Mouse (Mus musculus) liver, embryonic 14.5 days (tissue): ENCODE measurements around the gene Hsd17b3. TPM values are rescaled to one million over a fixed set of nuclear protein-coding genes. Genes with fewer than 3 reads are reported as not detected.

Experiments used
- ATAC-seq: fragments of 200-750 bp; cut with Nextera tagmentation; 2 replicates; pipeline ENCODE4 v1.8.0; 2017; ENCODE audit warnings: moderate number of reproducible peaks, mild to moderate bottlenecking, moderate library complexity; ENCODE audit not compliant: insufficient read depth
- DNase-seq, 3 experiments: peaks; one replicate each; pipeline ENCODE4 v3.0.0-alpha.2; 2012 to 2013; ENCODE audit warnings: low read depth in 3 of 3, low spot score in 3 of 3
- H3K27ac ChIP-seq: fragments of 300-500 bp; sonication (generic); 2 replicates; pipeline ENCODE4 v1.5.1; 2014; ENCODE audit warnings: moderate library complexity, mild to moderate bottlenecking, control low read depth, inconsistent platforms
- H3K27me3 ChIP-seq: fragments of 300-500 bp; sonication (generic); 2 replicates; pipeline ENCODE4 v1.6.1; 2014; ENCODE audit warnings: mild to moderate bottlenecking, low read length, moderate library complexity; ENCODE audit not compliant: control insufficient read depth, insufficient read depth
- H3K36me3 ChIP-seq: fragments of 300-500 bp; sonication (generic); replicated peaks from 2 replicates; pipeline ENCODE4 v1.6.1; 2014; ENCODE audit warnings: low read depth; ENCODE audit not compliant: control insufficient read depth, insufficient read depth
- H3K4me1 ChIP-seq, 2 experiments: fragments of 200-500 bp in 1 of 2; fragments of 300-500 bp in 1 of 2; sonication (generic) in 1 of 2; replicated peaks; 2 replicates each; pipeline ENCODE4 v1.6.1; 2012 to 2014; ENCODE audit warnings: antibody characterized with exemption in 1 of 2, inconsistent platforms in 1 of 2, low read length in 1 of 2; ENCODE audit not compliant: control insufficient read depth in 2 of 2, insufficient read depth in 2 of 2
- H3K4me2 ChIP-seq: fragments of 300-500 bp; sonication (generic); 2 replicates; pipeline ENCODE4 v1.6.1; 2014; ENCODE audit warnings: low read depth, mild to moderate bottlenecking, control low read depth, moderate library complexity
- H3K4me3 ChIP-seq, 2 experiments: fragments of 200-500 bp in 1 of 2; fragments of 300-500 bp in 1 of 2; sonication (generic) in 1 of 2; 2 replicates each; pipeline ENCODE4 v1.5.1; 2012 to 2014; ENCODE audit warnings: low read depth in 2 of 2, low read length in 2 of 2, mild to moderate bottlenecking in 2 of 2, control low read depth in 1 of 2, inconsistent platforms in 1 of 2, moderate library complexity in 1 of 2; ENCODE audit not compliant: insufficient read depth in 1 of 2
- H3K9ac ChIP-seq: fragments of 300-500 bp; sonication (generic); replicated peaks from 2 replicates; pipeline ENCODE4 v1.6.1; 2014; ENCODE audit warnings: mild to moderate bottlenecking, control low read depth, moderate library complexity
- H3K9me3 ChIP-seq: fragments of 300-500 bp; sonication (generic); 2 replicates; pipeline ENCODE4 v1.6.1; 2016; ENCODE audit warnings: low read length, mixed read lengths; ENCODE audit not compliant: control insufficient read depth
- CTCF ChIP-seq: IDR thresholded peaks from 2 replicates; pipeline ENCODE4 v1.5.1; 2016; ENCODE audit warnings: antibody characterized with exemption, low read depth, control low read depth
- EP300 ChIP-seq: IDR thresholded peaks from 2 replicates; pipeline ENCODE4 v1.6.1; 2016; ENCODE audit warnings: antibody characterized with exemption, low read depth
- WGBS: fragments of 180-500 bp; shearing (Covaris S2); extraction: QIAGEN DNeasy Blood & Tissue Kit; methylation state at CpG from one replicate; pipeline ENCODE4 v1.1.7; 2014; ENCODE audit not compliant: insufficient replicate concordance; 5-methylcytosine and 5-hydroxymethylcytosine counted together
- polyA plus RNA-seq, 2 experiments: library from polyadenylated mRNA; depleted of rRNA in 1 of 2; stranded (reverse) in 1 of 2; unstranded in 1 of 2; fragments of >200 nt; fragmentation: Nextera tagmentation in 1 of 2; extraction: Ambion mirVana in 1 of 2; gene quantifications; 2 replicates each; pipeline versions ENCODE4 v1.2.1 to v1.2.3; 2012 to 2014

The Hsd17b3 gene
- polyA plus RNA-seq, 2 experiments: not detected

GRCm38 (mm10) chr13:64030792-64031191, 58.2 kb downstream of the Hsd17b3 start:
- WGBS: 42% methylated on average over 1 of the region's 1 CpGs
- H3K4me2 ChIP-seq: no peak overlapping the region
- H3K9ac ChIP-seq: no peak overlapping the region
- H3K4me1 ChIP-seq: peaks cover 0 to 2% of the 10 kb centered on the region in 2 experiments; a peak in 1 of 4 replicates
- no peak for ATAC-seq
- H3K9me3 ChIP-seq: no peaks in the 10 kb centered on the region
- H3K4me3 ChIP-seq: no peak overlapping the region
- no peak for DNase-seq
- H3K27me3 ChIP-seq: no peaks in the 10 kb centered on the region
- TF ChIP-seq CTCF (no peak), EP300 (no peak)
- H3K36me3 ChIP-seq: no peaks in the 10 kb centered on the region
- H3K27ac ChIP-seq: no peak overlapping the region

- no peak for TF ChIP-seq CTCF
- no peak for TF ChIP-seq EP300
- Histone ChIP-seq H3K9me3 (no peaks in the 10 kb centered on the region), H3K4me3 (no peak overlapping the region), H3K4me2 (no peak overlapping the region), H3K27ac (no peak overlapping the region), H3K9ac (no peak overlapping the region), H3K36me3 (no peaks in the 10 kb centered on the region), H3K4me1 (no peaks in the 10 kb centered on the region), H3K27me3 (no peaks in the 10 kb centered on the region)
- DNase-seq: no peak
- WGBS: 40% methylated on average over 4 of the region's 4 CpGs
- no peak for ATAC-seq
Measured at GRCm38 (mm10) chr13:64024803-64025202, 64.2 kb downstream of the Hsd17b3 start.

- ATAC-seq: no peak
- no peaks in the 10 kb centered on the region for H3K27me3 ChIP-seq
- WGBS: 56% methylated on average over 15 of the region's 15 CpGs
- H3K4me1 ChIP-seq: no peaks in the 10 kb centered on the region
- DNase-seq: no peak
- H3K36me3 ChIP-seq: no peaks in the 10 kb centered on the region
- no peak overlapping the region for H3K27ac ChIP-seq
- no peaks in the 10 kb centered on the region for H3K9me3 ChIP-seq
- TF ChIP-seq CTCF (no peak), EP300 (no peak)
- no peak overlapping the region for H3K9ac ChIP-seq
- H3K4me3 ChIP-seq: no peak overlapping the region
- no peak overlapping the region for H3K4me2 ChIP-seq
Measured at GRCm38 (mm10) chr13:64022786-64023468, 66.1 kb downstream of the Hsd17b3 start.

GRCm38 (mm10) chr13:64020902-64021311, 68.1 kb downstream of the Hsd17b3 start:
- no peaks in the 10 kb centered on the region for H3K9me3 ChIP-seq
- no peak for TF ChIP-seq EP300
- no peak for TF ChIP-seq CTCF
- no peak overlapping the region for H3K4me2 ChIP-seq
- no peak overlapping the region for H3K4me3 ChIP-seq
- H3K4me1 ChIP-seq: no peaks in the 10 kb centered on the region
- DNase-seq (no peak), ATAC-seq (no peak)
- no peaks in the 10 kb centered on the region for H3K27me3 ChIP-seq
- no peaks in the 10 kb centered on the region for H3K36me3 ChIP-seq
- 61% methylated on average over 7 of the region's 7 CpGs for whole genome bisulfite sequencing
- H3K9ac ChIP-seq: no peak overlapping the region
- H3K27ac ChIP-seq: no peak overlapping the region

GRCm38 (mm10) chr13:64018586-64019141, 70.4 kb downstream of the Hsd17b3 start:
- Histone ChIP-seq H3K27ac (no peak overlapping the region), H3K4me3 (no peak overlapping the region), H3K4me2 (no peak overlapping the region), H3K36me3 (no peaks in the 10 kb centered on the region), H3K9ac (no peak overlapping the region), H3K4me1 (no peaks in the 10 kb centered on the region), H3K9me3 (no peaks in the 10 kb centered on the region), H3K27me3 (no peaks in the 10 kb centered on the region)
- TF ChIP-seq EP300 (no peak), CTCF (no peak)
- ATAC-seq (no peak), DNase-seq (no peak)
- 71% methylated on average over 10 of the region's 10 CpGs for WGBS
